Mouse (Mus musculus) myocyte (in vitro differentiated cells): ENCODE measurements around the gene Gm525. TPM values are rescaled to one million over a fixed set of nuclear protein-coding genes. Genes with fewer than 3 reads are reported as not detected.

Experiments used
- H3K27me3 ChIP-seq: one replicate; pipeline ENCODE4 v1.6.1; 2011; ENCODE audit not compliant: control insufficient read depth, insufficient read depth, insufficient read length
- H3K36me3 ChIP-seq: one replicate; pipeline ENCODE4 v1.6.1; 2011; ENCODE audit not compliant: control insufficient read depth, insufficient read depth
- H3K4me2 ChIP-seq: one replicate; pipeline ENCODE4 v1.6.1; 2011; ENCODE audit warnings: low read depth, control low read depth
- H3K4me3 ChIP-seq: one replicate; pipeline ENCODE4 v1.5.1; 2011; ENCODE audit warnings: mild to moderate bottlenecking, control low read depth, moderate library complexity
- H3K79me2 ChIP-seq: one replicate; pipeline ENCODE4 v1.6.1; 2011; ENCODE audit not compliant: control insufficient read depth, insufficient read depth
- H3ac ChIP-seq: one replicate; pipeline ENCODE4 v1.6.1; 2011; ENCODE audit not compliant: control insufficient read depth, insufficient read length
- CEBPB ChIP-seq: IDR thresholded peaks from 2 replicates; pipeline ENCODE4 v1.6.1; 2011; ENCODE audit warnings: mild to moderate bottlenecking, moderate library complexity; ENCODE audit not compliant: poor library complexity, insufficient read depth, severe bottlenecking
- E2F4 ChIP-seq: IDR thresholded peaks from one replicate; pipeline ENCODE4 v1.6.1; 2011; ENCODE audit warnings: mild to moderate bottlenecking, control low read depth, moderate library complexity; ENCODE audit not compliant: insufficient read depth
- MAX ChIP-seq: IDR thresholded peaks from one replicate; pipeline ENCODE4 v1.6.1; 2011; ENCODE audit warnings: low read depth, mild to moderate bottlenecking, control low read depth
- MYOD1 ChIP-seq, 3 experiments: IDR thresholded peaks; one replicate each; pipeline ENCODE4 v1.6.1; 2011; ENCODE audit warnings: control low read depth in 2 of 3, low read depth in 2 of 3, mild to moderate bottlenecking in 2 of 3, moderate library complexity in 1 of 3; ENCODE audit not compliant: insufficient read length in 2 of 3, control insufficient read depth in 1 of 3
- MYOG ChIP-seq, 3 experiments: IDR thresholded peaks; one replicate each; pipeline ENCODE4 v1.6.1; 2011; ENCODE audit warnings: control low read depth in 2 of 3, low read depth in 2 of 3, mild to moderate bottlenecking in 2 of 3; ENCODE audit not compliant: insufficient read length in 2 of 3, control insufficient read depth in 1 of 3, insufficient read depth in 1 of 3
- POLR2A ChIP-seq: IDR thresholded peaks from one replicate; pipeline ENCODE4 v1.6.1; 2011; ENCODE audit warnings: low read depth, mild to moderate bottlenecking, control low read depth, moderate library complexity; ENCODE audit not compliant: insufficient read length
- POLR2AphosphoS2 ChIP-seq: IDR thresholded peaks from one replicate; pipeline ENCODE4 v1.6.1; 2011; ENCODE audit warnings: low read depth, control low read depth; ENCODE audit not compliant: insufficient read length
- REST ChIP-seq: IDR thresholded peaks from one replicate; pipeline ENCODE4 v1.6.1; 2011; ENCODE audit warnings: mild to moderate bottlenecking, control low read depth, moderate library complexity; ENCODE audit not compliant: insufficient read depth, insufficient read length
- SRF ChIP-seq: IDR thresholded peaks from one replicate; pipeline ENCODE4 v1.6.1; 2011; ENCODE audit warnings: low read depth; ENCODE audit not compliant: control insufficient read depth, insufficient read length
- TCF12 ChIP-seq: IDR thresholded peaks from one replicate; pipeline ENCODE4 v1.6.1; 2011; ENCODE audit warnings: mild to moderate bottlenecking, control low read depth; ENCODE audit not compliant: poor library complexity, insufficient read depth, severe bottlenecking
- TCF3 ChIP-seq: IDR thresholded peaks from one replicate; pipeline ENCODE4 v1.6.1; 2011; ENCODE audit warnings: low read depth, control low read depth; ENCODE audit not compliant: insufficient read length
- USF1 ChIP-seq: IDR thresholded peaks from one replicate; pipeline ENCODE4 v1.6.1; 2011; ENCODE audit warnings: low read depth, mild to moderate bottlenecking, control low read depth, moderate library complexity
- polyA plus RNA-seq: library from polyadenylated mRNA; unstranded; fragments of >200 nt; fragmentation: generic; extraction: Trizol; gene quantifications from one replicate; pipeline ENCODE4 v1.2.1, GENCODE M21; 2012; ENCODE audit warnings: missing spikeins

Gene Gm525
- not detected for polyA plus RNA-seq

DNA sequence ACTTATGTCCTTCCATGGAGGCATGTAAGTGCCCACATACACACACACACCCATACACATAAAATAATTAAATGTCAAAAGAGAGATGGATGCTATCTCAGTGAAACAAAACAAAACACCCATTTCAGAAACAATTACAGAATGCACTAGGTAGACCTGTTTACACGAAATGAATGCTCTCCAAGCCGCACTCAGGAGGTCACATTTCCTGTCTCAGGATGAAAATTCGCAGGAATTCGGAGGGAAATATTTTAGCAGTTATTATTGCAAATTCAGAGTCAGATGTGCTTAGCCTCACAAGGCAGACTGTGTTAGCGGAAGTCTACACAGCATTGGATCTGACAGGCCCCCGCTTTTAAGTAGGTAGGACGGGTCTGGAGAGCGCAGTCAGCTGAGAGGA, at the start of gene Gm525:
Gene Gm525, plus strand, starts transcription at position 301 of the 400 bp plus-strand sequence.
- Histone ChIP-seq H3K79me2 (no peaks in the 10 kb centered on the region), H3K36me3 (no peaks in the 10 kb centered on the region), H3ac (no peak within 1 kb of the TSS), H3K4me2 (no peak within 1 kb of the TSS), H3K4me3 (no peak within 1 kb of the TSS), H3K27me3 (no peaks in the 10 kb centered on the region)
- TF ChIP-seq E2F4 (no peak), MYOG (IDR thresholded peaks at IDR 0.05; ENCODE audit: control insufficient read depth in 1 of 3, insufficient read depth in 1 of 3, insufficient read length in 2 of 3, low read depth in 2 of 3) (no peak), USF1 (no peak)

DNA sequence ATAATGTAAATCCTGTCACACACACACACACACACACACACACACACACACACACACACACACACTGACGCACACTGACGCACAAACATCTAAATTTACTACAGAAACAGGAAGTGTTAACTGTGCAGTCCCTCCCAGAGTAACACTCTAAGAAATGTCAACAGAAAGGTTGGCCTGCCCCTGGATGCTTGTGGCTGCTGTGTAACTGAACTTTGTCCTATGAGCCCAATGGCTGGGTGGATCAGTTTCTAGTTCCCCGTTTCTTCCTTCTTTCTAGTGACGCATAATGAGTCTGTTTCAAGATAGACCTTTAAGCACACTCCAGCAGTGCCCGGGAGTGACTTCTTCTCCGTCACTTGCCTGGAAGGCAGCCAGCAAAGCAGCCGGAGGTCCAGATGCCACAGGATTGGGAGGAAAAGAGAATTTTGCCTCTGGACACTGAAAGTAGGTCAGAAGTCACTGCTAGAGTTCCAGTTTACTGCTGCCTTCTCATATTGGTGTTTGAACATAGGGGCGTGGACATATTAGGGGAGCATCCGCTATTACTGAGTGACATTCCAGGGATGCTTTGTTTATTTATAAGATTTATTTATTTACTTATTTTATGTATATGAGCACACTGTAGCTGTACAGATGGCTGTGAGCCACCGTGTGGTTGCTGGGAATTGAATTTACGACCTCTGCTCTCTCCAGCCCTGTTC, 49.3 kb upstream of the Gm525 start:
- TF ChIP-seq SRF (no peak), MYOD1 (IDR thresholded peaks at IDR 0.05; ENCODE audit: control insufficient read depth in 1 of 3, insufficient read length in 2 of 3, low read depth in 2 of 3) (peak in 1 of 3 experiments; percentile 8), POLR2AphosphoS2 (no peak)
- Histone ChIP-seq H3K4me3 (no peak overlapping the region), H3K27me3 (no peaks in the 10 kb centered on the region), H3K4me2 (peak overlapping the region; percentile 54), H3K79me2 (no peaks in the 10 kb centered on the region), H3ac (no peak overlapping the region), H3K36me3 (no peaks in the 10 kb centered on the region)

DNA sequence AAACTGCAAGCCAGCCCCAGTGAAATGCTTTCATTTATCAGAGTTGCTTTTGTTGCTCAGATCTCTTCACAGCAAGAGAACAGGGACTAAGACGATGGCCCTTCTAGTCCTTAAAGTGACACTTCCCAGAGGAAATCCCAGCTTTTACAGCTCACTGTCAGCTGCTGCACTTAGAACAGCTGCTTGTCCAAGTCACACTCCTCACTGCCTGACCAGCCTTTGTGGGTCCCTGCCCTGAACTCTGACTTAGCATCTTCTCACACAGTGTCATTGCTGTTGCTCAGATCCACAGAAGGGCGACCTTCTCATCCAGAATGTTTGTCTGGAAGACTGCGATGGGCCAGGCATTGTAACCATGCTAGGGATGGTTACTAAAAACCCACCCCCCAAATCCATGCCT, 48.0 kb upstream of the Gm525 start:
- H3K4me3 ChIP-seq, result no peak overlapping the region
- H3K36me3 ChIP-seq, result no peaks in the 10 kb centered on the region
- peak overlapping the region; percentile 54 for H3K4me2 ChIP-seq
- no peaks in the 10 kb centered on the region for H3K27me3 ChIP-seq
- no peak overlapping the region for H3ac ChIP-seq
- H3K79me2 ChIP-seq, result no peaks in the 10 kb centered on the region
- TF ChIP-seq MYOD1 (IDR thresholded peaks at IDR 0.05; ENCODE audit: control insufficient read depth in 1 of 3, insufficient read length in 2 of 3, low read depth in 2 of 3) (peak; percentile 20 to 90 (median 90)), CEBPB (no peak), TCF3 (peak; percentile 24), MYOG (IDR thresholded peaks at IDR 0.05; ENCODE audit: control insufficient read depth in 1 of 3, insufficient read depth in 1 of 3, insufficient read length in 2 of 3, low read depth in 2 of 3) (peak; percentile 40 to 86 (median 53))

DNA sequence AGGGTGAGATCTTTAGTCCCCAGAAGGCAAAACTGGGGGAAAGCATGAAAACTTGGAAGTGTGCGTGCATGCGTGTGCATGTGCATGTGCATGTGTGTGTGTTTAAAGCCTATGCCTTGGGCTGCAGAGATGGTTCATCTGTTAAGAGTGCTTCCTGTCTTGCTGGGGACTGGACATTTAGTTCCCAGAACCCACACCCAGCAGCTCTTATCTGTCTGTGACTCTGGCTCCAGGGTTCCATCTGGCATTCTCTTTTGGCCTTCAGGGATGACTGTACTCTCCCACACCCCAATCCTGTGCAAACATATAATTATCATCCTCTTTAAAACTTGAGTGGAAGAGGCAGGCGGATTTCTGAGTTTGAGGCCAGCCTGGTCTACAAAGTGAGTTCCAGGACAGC, 47.5 kb upstream of the Gm525 start:
- Histone ChIP-seq H3K36me3 (no peaks in the 10 kb centered on the region), H3K4me3 (no peak overlapping the region), H3K4me2 (no peak overlapping the region), H3ac (no peak overlapping the region), H3K79me2 (no peaks in the 10 kb centered on the region), H3K27me3 (no peaks in the 10 kb centered on the region)
- TF ChIP-seq SRF, result no peak
- no peak for TF ChIP-seq USF1
- TF ChIP-seq MYOD1 (IDR thresholded peaks at IDR 0.05; ENCODE audit: control insufficient read depth in 1 of 3, insufficient read length in 2 of 3, low read depth in 2 of 3), result no peak
- TF ChIP-seq MAX, result no peak
- TF ChIP-seq POLR2A, result no peak

DNA sequence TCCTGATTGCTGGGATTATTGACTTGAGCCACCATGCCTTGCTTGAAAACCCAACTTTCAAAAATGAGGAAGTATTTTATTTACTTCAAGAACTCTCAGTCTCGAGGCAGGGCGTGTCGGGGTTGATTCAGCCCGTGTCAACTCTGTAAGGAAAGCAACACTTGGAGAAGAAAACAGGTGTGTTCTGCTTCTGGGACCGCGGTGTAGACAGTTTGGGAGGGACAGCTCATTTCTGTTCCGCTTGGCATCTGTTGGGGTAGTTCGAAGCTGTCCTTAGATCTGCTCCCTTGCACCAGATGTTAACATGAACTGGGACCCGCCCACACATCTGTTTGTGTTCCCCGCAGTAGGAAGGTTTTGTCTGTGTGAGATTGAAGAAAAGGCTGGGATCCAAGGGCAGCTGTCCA, 45.7 kb upstream of the Gm525 start:
- H3K4me3 ChIP-seq, result no peak overlapping the region
- no peaks in the 10 kb centered on the region for H3K79me2 ChIP-seq
- H3K27me3 ChIP-seq, result no peaks in the 10 kb centered on the region
- H3K4me2 ChIP-seq, result no peak overlapping the region
- H3K36me3 ChIP-seq, result no peaks in the 10 kb centered on the region
- H3ac ChIP-seq, result no peak overlapping the region
- TF ChIP-seq POLR2AphosphoS2, result no peak
- peak in 2 of 3 experiments; percentile 41 to 50 for TF ChIP-seq MYOD1 (IDR thresholded peaks at IDR 0.05; ENCODE audit: control insufficient read depth in 1 of 3, insufficient read length in 2 of 3, low read depth in 2 of 3)
- TF ChIP-seq TCF12, result no peak
- TF ChIP-seq MAX, result no peak
- TF ChIP-seq CEBPB, result no peak
- TF ChIP-seq REST, result no peak
- no peak for TF ChIP-seq SRF
- no peak for TF ChIP-seq E2F4
- TF ChIP-seq MYOG (IDR thresholded peaks at IDR 0.05; ENCODE audit: control insufficient read depth in 1 of 3, insufficient read depth in 1 of 3, insufficient read length in 2 of 3, low read depth in 2 of 3), result peak in 1 of 3 experiments; percentile 33
- TF ChIP-seq POLR2A, result no peak
- TF ChIP-seq USF1, result no peak
- TF ChIP-seq TCF3, result no peak
